Mouse (Mus musculus): ENCODE data around the gene Eepd1. TPM values are rescaled to one million over a fixed set of nuclear protein-coding genes. Genes with fewer than 3 reads are reported as not detected.

Gene Eepd1
- total RNA-seq, 2 experiments from 2014 or later = 18.7 to 19.6 TPM

- DNase-seq (ENCODE audit: low spot score in 2 of 2) = no peak
These were observed 7.2 kb downstream of the Eepd1 start for GRCm38 (mm10) chr9:25488581-25488980.

GRCm38 (mm10) chr9:25489221-25489960 lies 8.0 kb downstream of the Eepd1 start:
- no peak for DNase-seq (ENCODE audit: low spot score in 2 of 2)

GRCm38 (mm10) chr9:25490278-25491145 lies 9.2 kb downstream of the Eepd1 start:
- DNase-seq (ENCODE audit: low spot score in 2 of 2) = no peak

DNA sequence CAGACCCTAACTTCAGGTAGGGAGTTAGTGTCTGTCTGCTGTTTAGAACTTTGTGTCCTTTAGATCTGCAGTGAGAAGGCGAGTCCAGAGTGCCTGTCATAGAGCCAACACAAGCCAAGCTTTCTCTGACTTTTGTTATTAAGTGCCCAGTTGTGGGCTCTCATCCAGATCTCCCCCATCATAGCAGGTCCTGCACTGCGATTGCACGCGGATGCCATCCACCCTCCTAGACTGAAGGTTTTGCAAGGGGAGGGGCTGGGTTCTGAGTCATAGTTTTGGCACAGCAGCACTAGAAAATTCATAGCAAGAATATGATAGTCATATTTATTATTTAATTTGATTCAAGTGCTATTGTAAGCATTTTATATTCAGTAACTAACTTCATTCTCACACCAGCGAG lies 12.6 kb downstream of the Eepd1 start:
- no peak for DNase-seq (ENCODE audit: low spot score in 2 of 2)

- no peak for DNase-seq (ENCODE audit: low spot score in 2 of 2)
These were observed 14.3 kb downstream of the Eepd1 start for GRCm38 (mm10) chr9:25495601-25496000.

- DNase-seq (ENCODE audit: low spot score in 2 of 2) = no peak
These were observed 14.8 kb downstream of the Eepd1 start for GRCm38 (mm10) chr9:25496196-25496595.

DNA sequence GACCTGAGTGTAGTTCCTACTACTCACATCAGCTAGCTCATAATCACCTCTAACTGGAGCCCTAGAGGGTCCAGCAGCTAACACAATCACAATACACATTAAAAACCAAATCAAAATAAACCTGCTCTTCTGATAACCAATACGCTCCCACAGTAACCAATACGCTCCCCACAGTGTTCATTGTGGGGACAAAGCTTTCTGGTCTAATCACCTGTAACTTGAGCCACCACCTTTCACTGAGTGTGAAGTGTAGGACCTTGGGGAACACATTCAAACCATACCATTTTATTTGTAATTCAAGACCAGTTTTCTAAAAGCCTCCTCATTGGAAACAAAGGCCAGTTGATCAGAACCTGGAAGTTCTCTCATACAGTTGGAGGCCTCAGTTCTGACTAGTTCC lies 15.4 kb downstream of the Eepd1 start:
- no peak for DNase-seq (ENCODE audit: low spot score in 2 of 2)

DNA sequence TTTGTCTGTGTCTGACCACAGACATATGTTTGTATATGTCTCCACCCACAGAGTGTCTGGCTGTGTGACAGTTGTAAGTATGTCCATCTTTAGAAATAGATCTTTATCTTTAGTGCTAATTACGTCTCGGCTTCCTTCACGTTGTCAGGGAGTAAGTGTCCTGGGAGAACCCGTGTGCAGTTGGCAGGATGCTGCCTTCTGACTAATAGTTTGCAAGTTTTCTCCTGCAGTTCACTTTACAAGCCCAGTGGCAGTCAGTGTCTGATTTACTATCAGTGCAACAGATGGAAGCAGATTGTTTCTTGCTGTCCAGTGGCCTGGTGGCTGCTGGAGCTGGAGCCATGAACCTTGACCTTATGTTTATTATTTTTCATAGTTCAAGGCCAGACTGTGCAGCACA lies 17.4 kb downstream of the Eepd1 start:
- no peak for DNase-seq (ENCODE audit: low spot score in 2 of 2)

- no peak for DNase-seq (ENCODE audit: low spot score in 2 of 2)
These were observed 18.0 kb downstream of the Eepd1 start for GRCm38 (mm10) chr9:25499306-25499705.

DNA sequence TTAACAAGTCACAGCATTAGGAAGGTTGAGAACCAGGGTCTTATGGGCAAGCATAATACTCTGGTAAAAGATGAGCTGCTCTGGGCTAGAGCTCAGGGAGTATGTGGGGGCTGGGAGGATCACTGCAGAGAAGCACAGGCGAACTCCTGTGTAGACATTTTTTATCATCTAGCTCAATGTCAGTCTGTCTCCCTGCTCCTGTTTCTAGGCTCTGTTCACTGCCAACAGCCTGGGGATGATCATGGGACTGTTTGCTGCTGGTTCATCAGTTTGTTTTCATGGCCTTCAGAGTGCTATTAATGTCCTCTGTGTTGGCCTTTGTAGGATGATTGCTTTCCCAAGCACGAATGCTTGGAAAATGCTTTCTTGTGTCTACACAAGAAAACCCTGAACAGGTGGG lies 18.7 kb downstream of the Eepd1 start:
- DNase-seq (ENCODE audit: low spot score in 2 of 2) = no peak

DNA sequence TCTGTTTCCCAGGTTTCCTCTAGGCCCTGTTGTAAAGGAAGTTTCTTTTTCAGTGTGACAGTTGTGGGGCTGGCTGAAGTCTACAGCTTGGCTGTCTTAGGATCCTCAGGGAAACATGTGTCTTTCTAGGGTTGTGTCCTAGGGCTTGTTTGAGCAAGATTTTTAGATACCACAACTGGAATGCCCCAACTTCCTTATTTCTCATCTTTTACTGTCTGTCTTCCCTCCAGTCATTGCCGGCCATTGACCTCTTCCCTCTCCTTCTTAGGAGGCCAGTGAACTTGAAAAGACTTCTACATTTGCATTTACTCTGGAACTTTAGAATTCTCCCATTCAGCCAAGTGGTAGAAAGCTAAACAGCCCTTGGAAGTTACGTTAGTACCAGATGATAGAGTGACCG lies 27.5 kb downstream of the Eepd1 start:
- no peak for DNase-seq (ENCODE audit: low spot score in 2 of 2)

- DNase-seq (ENCODE audit: low spot score in 2 of 2) = peak; percentile 30 to 57
These were observed 29.2 kb downstream of the Eepd1 start for GRCm38 (mm10) chr9:25510572-25510971.

DNA sequence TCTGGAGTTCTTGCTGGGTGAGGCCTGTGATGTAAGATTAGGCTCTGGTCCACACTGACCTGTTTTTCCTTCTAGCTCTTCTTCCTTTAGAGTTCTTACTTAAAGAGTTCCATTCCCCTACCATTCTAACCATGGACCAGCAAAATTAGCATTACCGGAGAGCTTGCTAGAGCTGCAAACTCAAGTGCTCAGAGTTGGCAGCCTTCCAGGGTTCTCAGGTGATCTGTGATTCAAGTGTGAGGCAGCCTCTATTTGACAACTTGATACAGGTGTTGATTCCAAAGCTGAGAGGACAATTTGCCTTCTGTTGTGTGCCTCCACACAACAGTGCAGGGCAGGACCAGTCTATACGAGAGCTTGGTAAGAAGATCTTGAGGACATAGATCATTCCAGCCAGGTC lies 31.7 kb downstream of the Eepd1 start:
- no peak for DNase-seq (ENCODE audit: low spot score in 2 of 2)

DNA sequence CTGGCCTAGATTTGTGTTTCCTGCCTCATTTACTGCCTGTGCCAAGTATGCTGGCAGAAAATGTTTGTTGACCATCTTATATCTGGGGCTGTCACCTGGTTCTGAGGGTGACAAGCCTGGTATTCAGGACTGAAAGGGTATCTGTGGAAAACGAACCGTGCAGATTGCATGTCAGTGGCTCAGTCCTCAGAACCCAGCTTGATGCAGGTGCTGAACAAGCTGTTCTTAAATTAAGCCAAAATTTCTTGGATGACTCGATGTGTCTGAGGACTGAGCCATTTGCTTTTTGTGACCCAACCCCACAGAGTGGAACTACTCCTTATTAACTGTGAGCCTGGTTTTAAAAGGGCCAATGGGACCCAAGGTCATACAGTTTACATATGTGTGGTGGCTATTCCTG lies 32.2 kb downstream of the Eepd1 start:
- no peak for DNase-seq (ENCODE audit: low spot score in 2 of 2)

- no peak for DNase-seq (ENCODE audit: low spot score in 2 of 2)
These were observed 35.3 kb downstream of the Eepd1 start for GRCm38 (mm10) chr9:25516640-25517039.

DNA sequence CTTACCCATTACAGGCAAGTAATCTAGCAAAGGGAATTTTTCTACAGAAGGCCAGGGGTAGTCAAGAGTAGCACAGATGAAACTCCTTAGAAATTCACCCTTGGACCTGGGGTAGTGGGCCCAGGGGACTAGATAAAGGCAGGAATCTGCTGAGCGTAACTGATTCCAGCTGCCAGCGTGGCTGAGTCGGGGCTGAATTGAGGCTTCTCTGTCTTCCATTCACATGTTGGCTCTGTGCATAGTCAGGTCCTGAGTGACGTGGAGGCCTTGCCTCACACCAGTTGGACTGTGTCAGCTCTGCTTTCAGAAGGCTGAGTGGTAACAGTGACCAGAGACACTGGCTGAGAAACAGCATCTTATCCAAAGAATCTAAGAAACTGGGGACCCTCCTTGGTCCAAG lies 36.6 kb downstream of the Eepd1 start:
- no peak for DNase-seq (ENCODE audit: low spot score in 2 of 2)

DNA sequence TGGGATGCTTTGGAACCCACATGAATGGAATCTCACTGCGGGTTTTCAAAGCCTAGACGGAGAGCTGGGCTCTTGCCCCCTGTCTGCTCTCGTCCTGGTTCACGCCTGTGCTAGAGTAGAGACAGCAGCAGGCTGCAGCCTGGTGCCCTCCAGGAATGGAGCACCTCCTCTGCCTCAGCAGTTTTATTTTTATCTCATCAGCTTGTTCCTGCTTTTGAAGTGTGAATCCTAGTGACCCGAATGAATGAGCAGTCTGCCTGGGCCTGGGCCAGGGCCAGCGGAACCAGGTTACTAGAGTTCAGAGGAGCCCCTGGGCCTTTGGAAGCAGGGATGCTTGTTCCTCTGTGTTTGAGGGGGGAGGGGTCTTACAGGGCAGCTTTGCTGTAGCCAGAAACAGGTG lies 37.8 kb downstream of the Eepd1 start:
- no peak for DNase-seq (ENCODE audit: low spot score in 2 of 2)

DNA sequence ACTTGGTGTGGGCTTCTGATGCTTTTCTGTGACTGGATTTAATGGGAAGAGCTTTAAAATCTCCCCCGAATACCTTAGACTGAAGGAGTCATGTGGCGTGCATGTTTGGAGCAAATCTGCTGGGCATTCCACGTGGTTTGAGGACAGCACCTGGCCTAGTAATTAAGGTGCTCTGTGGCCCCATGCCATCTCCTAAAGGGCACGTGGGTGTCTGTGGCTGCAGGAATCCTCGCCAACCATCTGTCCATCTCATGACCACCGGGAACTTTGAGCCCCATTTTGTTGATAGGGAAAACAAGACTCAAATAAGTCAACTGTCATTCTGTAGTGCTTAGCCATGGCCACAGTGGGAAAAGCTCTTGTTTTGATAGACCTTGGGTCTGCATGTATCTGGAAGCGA lies 39.5 kb downstream of the Eepd1 start:
- DNase-seq (ENCODE audit: low spot score in 2 of 2) = no peak

DNA sequence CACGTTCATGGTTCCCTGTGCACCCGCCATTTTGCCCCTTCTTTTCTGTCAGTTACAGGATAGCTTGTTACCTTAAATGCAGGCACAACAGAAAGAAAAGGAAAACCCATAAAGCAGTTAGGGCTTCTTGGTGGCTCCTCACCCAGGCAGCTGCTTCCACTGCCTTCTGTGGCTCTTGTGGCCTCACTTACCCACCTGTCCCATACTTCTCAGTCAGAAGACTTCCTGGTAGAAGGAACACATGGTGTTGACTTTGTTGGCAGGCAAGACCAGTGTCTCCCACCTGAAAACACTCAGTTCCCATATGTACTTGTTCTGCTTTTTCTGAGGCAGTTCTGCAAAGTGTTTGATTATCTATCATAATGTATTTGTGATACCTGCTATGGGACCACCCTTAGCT lies 40.5 kb downstream of the Eepd1 start:
- DNase-seq (ENCODE audit: low spot score in 2 of 2) = no peak

- no peak for DNase-seq (ENCODE audit: low spot score in 2 of 2)
These were observed 45.2 kb downstream of the Eepd1 start for GRCm38 (mm10) chr9:25526516-25526915.

DNA sequence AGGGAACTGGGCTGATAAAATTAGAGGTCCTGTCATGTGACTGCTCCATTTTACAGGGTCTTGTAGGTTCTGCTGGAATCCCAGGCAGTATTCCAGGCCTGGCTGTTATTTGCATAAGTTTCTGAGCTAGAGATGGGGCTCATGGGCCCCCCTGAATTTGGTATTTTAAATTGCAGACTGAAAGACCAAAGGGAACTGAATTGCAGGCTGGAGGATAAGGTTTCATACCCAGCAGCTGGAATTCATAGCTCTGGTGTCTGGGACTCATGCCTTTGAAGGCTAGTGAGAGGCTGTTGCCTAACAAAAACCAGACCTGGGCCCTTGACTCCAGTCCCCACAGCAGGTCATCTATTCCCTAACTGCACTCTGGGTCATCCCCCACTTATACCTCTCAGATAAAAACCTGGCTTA lies 45.6 kb downstream of the Eepd1 start:
- no peak for DNase-seq (ENCODE audit: low spot score in 2 of 2)

- no peak for DNase-seq (ENCODE audit: low spot score in 2 of 2)
These were observed 46.2 kb downstream of the Eepd1 start for GRCm38 (mm10) chr9:25527359-25528038.
